Comparison of ENCODE assay signal across 25 mouse cellular contexts in the genomic region with DNA sequence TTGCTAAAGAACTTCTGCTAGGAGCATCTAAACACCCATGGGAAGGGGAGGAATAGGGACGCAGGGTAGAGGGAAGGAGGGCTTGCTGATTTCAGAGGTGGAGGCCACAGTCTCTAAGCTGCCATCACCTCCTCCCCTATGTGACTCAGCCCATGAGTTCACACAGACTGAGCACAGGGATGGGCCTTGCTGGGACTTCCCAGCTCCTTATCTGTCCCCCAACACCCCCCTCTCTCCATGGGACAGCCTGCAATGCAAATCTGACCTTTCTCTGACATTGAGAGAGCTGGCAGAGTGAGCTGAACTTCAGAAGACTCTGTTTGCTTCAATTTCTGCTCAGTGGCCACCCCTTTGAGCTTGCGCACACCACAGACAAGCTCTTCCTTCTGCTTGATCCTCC. TPM values are rescaled to one million over a fixed set of nuclear protein-coding genes. Genes with fewer than 3 reads are reported as not detected.
DNase-seq lines count a peak whose midpoint lies in the region; ATAC-seq and TF ChIP-seq lines count a peak whose summit lies in the region.
"Had no signal": no experiment of that assay in that cellular context is flagged by ENCODE, and none has a peak within 500 bp of the region (broad histone marks: within the 10 kb centered on the region; RNA-seq: fewer than 3 reads in every experiment).

No protein-coding gene starts in this region.

- no peak overlapping the region for H3K4me3 ChIP-seq in heart, embryonic 11.5 days (ENCODE audit: low read depth, low read length)
- H3K4me3 ChIP-seq in heart, postnatal 0 days (ENCODE audit: low read depth, low read length) = no peak overlapping the region
- H3K4me3 ChIP-seq: embryonic facial prominence, embryonic 13.5 days; erythroblast, embryonic 14.5 days; gastrocnemius, adult 2 months; hindbrain, embryonic 12.5 days; limb, embryonic 10.5 days; liver, embryonic 15.5 days had no signal

- peak overlapping the region; percentile 64 for H3K27ac ChIP-seq in heart, embryonic 11.5 days (ENCODE audit: low read depth, low read length)
- H3K27ac ChIP-seq in heart, postnatal 0 days (ENCODE audit: low read depth) = no peak overlapping the region
- H3K27ac ChIP-seq: embryonic facial prominence, embryonic 13.5 days; gastrocnemius, adult 2 months; hindbrain, embryonic 12.5 days; kidney, postnatal 0 days; limb, embryonic 10.5 days; liver, embryonic 15.5 days had no signal

- peak; percentile 44 to 73 for DNase-seq in adrenal gland, adult (ENCODE audit: inconsistent age in 2 of 2, low spot score in 1 of 2)
- no peak for DNase-seq in adrenal gland, postnatal 25 days
- no peak for DNase-seq in heart, adult 11 months
- peak; percentile 47 for DNase-seq in heart, postnatal 0 days (ENCODE audit: low spot score)
- no peak for DNase-seq in heart, adult 8-10 months (ENCODE audit: low spot score)
- DNase-seq in gastrocnemius, postnatal 14 days = no peak
- no peak for DNase-seq in kidney, adult 18-20 months
- DNase-seq: cerebellum, adult 8-10 months; cerebellum, postnatal 36 days; embryo, embryonic 11 days; gastrocnemius, adult 2 months; kidney, adult 2 months; liver; lung, postnatal 4 days; midbrain, embryonic 14.5 days had no signal

- H3K9me3 ChIP-seq in heart, embryonic 11.5 days (replicated peaks; ENCODE audit: control insufficient read depth, low read length) = no peaks in the 10 kb centered on the region
- no peaks in the 10 kb centered on the region for H3K9me3 ChIP-seq in heart, postnatal 0 days (replicated peaks; ENCODE audit: control insufficient read depth, low read length)
- H3K9me3 ChIP-seq: embryonic facial prominence, embryonic 13.5 days; hindbrain, embryonic 12.5 days; limb, embryonic 10.5 days; liver, embryonic 15.5 days had no signal

- H3K36me3 ChIP-seq in heart, embryonic 11.5 days (ENCODE audit: control insufficient read depth, insufficient read depth, low read length) = no peaks in the 10 kb centered on the region
- H3K36me3 ChIP-seq in heart, postnatal 0 days (replicated peaks; ENCODE audit: control insufficient read depth, insufficient read depth, low read length) = no peaks in the 10 kb centered on the region
- H3K36me3 ChIP-seq: hindbrain, embryonic 12.5 days; limb, embryonic 10.5 days; liver, embryonic 15.5 days had no signal

- peak; percentile 69 for ATAC-seq in heart, embryonic 11.5 days (replicated peaks; ENCODE audit: insufficient number of reproducible peaks, low FRiP score, low TSS enrichment)
- peak; percentile 69 for ATAC-seq in heart, postnatal 0 days (ENCODE audit: insufficient read depth, low read depth)
- ATAC-seq: forebrain, embryonic 14.5 days had no signal

- 0 out of 2 replicates have a peak overlapping the region, but pooled peaks have one; percentile 11 for H3K4me2 ChIP-seq in heart, embryonic 11.5 days
- no peak overlapping the region for H3K4me2 ChIP-seq in heart, postnatal 0 days (ENCODE audit: low read depth, low read length)
- H3K4me2 ChIP-seq: embryonic facial prominence, embryonic 13.5 days; hindbrain, embryonic 12.5 days; liver, embryonic 15.5 days had no signal

- intact Hi-C loops in gastrocnemius, postnatal 14 days (cut with DNase I; ENCODE audit: low total_unique reads) = no loop called here

- no peak for TF ChIP-seq CTCF in heart, postnatal 0 days (IDR thresholded peaks at IDR 0.05; ENCODE audit: low read depth)

- H3K27me3 ChIP-seq in heart, embryonic 11.5 days (ENCODE audit: control insufficient read depth, insufficient read depth, low read length) = no peaks in the 10 kb centered on the region
- H3K27me3 ChIP-seq in heart, postnatal 0 days (ENCODE audit: control insufficient read depth, insufficient read depth, low read length) = no peaks in the 10 kb centered on the region
- H3K27me3 ChIP-seq: embryonic facial prominence, embryonic 13.5 days; hindbrain, embryonic 12.5 days; liver, embryonic 15.5 days had no signal

- TF ChIP-seq EP300 in heart, postnatal 0 days (IDR thresholded peaks at IDR 0.05; ENCODE audit: low read depth) = no peak

- peaks cover 28% of the 10 kb centered on the region for H3K4me1 ChIP-seq in heart, embryonic 11.5 days (ENCODE audit: control insufficient read depth, insufficient read depth, low read length)
- H3K4me1 ChIP-seq in heart, postnatal 0 days (ENCODE audit: control insufficient read depth, insufficient read depth) = peaks cover 15% of the 10 kb centered on the region; the same call in 1 of the 2 replicates

- 60% methylated on average over 2 of the region's 2 CpGs for WGBS in heart, embryonic 11.5 days (ENCODE audit: insufficient replicate concordance)
- 64% methylated on average over 2 of the region's 2 CpGs for WGBS in heart, postnatal 0 days

- H3K9ac ChIP-seq in heart, embryonic 11.5 days (ENCODE audit: low read depth, low read length) = no peak overlapping the region
- H3K9ac ChIP-seq in heart, postnatal 0 days (replicated peaks; ENCODE audit: low read depth, low read length) = no peak overlapping the region
- H3K9ac ChIP-seq: embryonic facial prominence, embryonic 13.5 days; hindbrain, embryonic 12.5 days; liver, embryonic 15.5 days had no signal

RNA-seq across cellular contexts. Expression of a gene that starts 18.1 kb away (rescaled TPM):
- total RNA-seq in adrenal gland, postnatal 25 days (2021) = 11.5 and 12.6 TPM in 2 replicates
- polyA plus RNA-seq in heart, embryonic 11.5 days (2014; fragmentation: Nextera tagmentation; extraction: Ambion mirVana) = 72.4 and 97.5 TPM in 2 replicates
- 53.8 and 56.0 TPM in 2 replicates for total RNA-seq in heart, postnatal 0 days (2014; rRNA removed; ENCODE audit: low replicate concordance)
- 90.6 and 96.6 TPM in 2 replicates for polyA plus RNA-seq in heart, postnatal 0 days (2015; fragmentation: Nextera tagmentation; extraction: Ambion mirVana)
- 10 to 100 TPM; 34.3 to 54.4 (median 46.8) TPM for total RNA-seq in heart, adult 8-10 months (2022)
- 1 to 10 TPM; 5.1 to 6.8 TPM for total RNA-seq in gastrocnemius, postnatal 14 days (2021)
- total RNA-seq: granulocyte monocyte progenitor cell, adult 5-6 weeks; megakaryocyte-erythroid progenitor cell, adult 5-6 weeks had no signal
- polyA plus RNA-seq: erythroblast, embryonic 14.5 days had no signal

Comparison
In these comparisons a context has a peak if more than half of its experiments do, and no peak if none do; other contexts are left out.
1. DNase-seq: peak in adrenal gland, adult (2 of 2) and heart, postnatal 0 days (single experiment); none in adrenal gland, postnatal 25 days (single experiment), heart, adult 11 months (single experiment), heart, adult 8-10 months (single experiment), gastrocnemius, postnatal 14 days (single experiment) and kidney, adult 18-20 months (single experiment).